Mouse (Mus musculus) layer of hippocampus, postnatal 25 days (tissue): Measurements from ENCODE around the gene Wbp11. TPM values are rescaled to one million over a fixed set of nuclear protein-coding genes. Genes with fewer than 3 reads are reported as not detected.

Experiments
- DNase-seq, 2 experiments: peaks; one replicate each; pipeline ENCODE4 v3.0.0; 2022; ENCODE audit warnings: mixed read lengths in 2 of 2, low spot score in 1 of 2; ENCODE audit errors: extremely low spot score in 1 of 2
- total RNA-seq, 2 experiments: library from RNA; stranded (reverse); gene quantifications; 2 replicates each; pipeline ENCODE4 v1.2.3; 2021

Gene Wbp11
- total RNA-seq, 2 experiments from 2014 or later, result 138 to 141 TPM

DNA sequence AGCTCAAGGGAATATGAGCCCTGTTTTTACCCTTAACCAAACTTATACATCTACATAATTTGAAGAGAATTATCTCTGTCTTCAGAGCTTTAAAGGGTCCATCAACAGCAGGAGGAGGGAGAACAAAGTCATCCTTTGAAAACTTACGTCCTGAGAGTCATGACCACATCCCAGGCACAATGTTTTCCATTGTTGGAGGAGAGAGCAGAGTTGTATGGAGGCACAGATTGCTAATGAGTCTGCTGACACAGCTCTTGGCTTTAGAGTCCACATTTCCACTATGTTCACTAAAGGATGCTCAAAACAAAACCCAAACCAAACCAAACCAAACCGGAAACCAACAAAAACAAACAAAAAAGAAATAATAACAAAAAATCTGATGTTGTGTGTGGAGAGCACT is 16.9 kb upstream of the Wbp11 start:
- DNase-seq, result no peak

DNA sequence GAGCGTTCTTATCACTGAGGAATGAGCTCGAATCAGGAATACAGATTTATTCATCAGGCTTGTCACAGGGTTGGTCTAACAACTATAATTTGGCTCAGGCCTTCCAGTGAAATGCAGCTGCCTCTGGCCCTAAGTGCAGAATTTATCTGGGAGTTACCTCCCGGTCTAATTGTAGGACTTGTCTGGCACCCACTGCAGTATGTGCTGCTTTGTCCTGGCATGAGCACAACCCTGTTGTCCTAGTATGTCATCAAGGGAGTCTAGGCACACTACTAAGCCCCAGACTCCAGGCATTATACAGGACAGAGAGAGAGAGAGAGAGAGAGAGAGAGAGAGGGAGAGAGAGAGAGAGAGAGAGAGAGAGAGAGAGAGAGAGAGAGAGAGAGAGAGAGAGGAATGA is 9.3 kb upstream of the Wbp11 start:
- no peak for DNase-seq

DNA sequence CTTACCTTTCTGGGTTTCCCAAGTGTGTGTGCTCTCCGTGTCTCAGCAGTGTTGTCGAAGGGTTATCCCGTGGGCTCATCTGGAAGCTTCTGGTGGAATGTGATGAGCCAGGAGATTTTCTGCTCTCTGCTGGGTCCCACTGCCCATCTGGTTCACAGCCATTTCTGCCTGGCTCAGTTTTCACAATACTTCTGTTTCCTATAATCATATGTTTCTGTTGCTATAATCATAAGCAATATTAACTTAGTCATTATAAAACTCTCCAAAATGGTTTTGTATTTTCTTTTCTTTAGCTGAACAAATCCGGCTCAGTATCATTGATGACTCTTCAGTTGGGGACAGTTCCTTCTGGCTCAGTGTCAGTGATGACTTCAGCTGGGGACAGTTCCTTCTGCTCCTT is 7.3 kb upstream of the Wbp11 start, which contains the start of gene Smco3:
Gene Smco3 (minus strand): TSS at position 101 of the 400 bp plus-strand sequence.
- no peak for DNase-seq

DNA sequence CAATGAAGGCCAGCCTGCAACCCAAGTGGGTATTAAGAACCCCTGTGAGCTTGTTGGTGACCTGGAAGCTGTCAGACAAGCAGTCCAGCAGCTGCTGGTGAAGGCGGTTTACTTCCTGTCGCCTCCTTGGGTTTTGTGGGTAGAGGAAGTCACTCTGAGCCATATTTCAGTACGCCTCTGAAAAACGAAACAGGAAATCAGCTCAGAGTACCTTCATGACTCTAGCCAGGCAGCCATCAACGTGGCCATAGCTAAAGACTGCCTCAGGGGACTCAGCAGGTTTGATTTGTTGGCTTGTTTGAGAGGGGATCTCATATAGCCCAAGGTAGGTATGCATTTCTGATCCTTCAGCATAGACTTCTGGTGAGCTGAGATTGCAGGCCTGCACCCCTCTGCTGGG is 3.7 kb upstream of the Wbp11 start:
- DNase-seq, result no peak

DNA sequence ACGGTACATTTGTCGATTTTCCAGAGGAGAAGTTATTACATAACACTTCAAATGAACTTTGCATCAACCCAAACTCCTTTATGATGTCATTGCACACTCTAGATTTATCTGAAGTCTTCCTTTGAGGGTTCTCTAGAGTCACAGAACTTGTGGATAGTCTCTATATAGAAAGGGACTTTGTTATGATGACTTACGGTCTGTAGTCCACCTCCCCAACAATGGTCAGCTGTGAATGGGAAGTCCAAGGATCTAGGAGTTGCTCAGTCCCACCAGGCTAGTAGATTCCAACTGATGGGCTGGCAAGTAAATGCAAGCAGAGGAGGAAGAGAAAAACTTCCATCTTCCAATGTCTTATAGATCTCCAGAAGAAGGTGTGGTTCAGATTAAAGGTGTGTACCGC is 648 bp upstream of the Wbp11 start:
- DNase-seq, result no peak

DNA sequence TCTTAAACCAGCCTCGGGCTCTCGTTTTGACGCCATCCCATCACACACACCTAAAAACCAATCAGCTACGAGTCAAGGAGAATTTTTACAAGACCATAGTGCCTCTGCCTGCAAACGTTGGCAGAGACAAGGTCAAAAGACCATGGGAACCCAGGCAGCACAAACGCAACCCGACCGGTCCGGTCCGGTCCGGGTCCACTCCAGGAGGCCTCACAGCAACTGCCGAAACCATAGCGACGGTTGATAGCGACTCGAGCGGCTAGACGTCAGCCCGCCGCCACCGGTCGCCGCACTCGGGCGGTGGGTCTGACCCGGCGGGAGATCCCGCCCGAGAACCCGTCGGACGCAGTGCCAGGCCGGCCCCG is 535 bp downstream of the Wbp11 start, which contains the start of gene BC049715:
Gene BC049715 (plus strand): TSS at position 111 of the 365 bp plus-strand sequence.
- DNase-seq, result no peak

DNA sequence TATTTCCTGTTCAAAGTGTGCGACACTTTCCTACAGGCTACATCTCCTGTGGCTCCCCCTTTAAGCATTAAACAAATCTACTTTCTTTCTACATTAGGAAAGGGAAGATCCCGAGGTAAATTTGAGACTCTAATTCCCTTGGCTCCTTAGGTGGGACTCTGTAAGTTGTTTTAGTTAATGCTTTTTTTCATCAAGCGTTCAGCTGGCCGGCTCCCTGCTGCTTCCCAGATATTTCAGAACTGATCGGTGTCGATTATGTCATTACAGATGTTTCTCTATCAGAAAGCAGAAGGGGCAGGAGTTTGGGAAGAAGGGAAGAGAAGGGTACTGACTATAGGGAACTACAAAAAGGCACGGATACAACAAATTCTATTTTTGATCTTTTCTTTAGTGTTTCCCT is 917 bp downstream of the Wbp11 start:
- no peak for DNase-seq

DNA sequence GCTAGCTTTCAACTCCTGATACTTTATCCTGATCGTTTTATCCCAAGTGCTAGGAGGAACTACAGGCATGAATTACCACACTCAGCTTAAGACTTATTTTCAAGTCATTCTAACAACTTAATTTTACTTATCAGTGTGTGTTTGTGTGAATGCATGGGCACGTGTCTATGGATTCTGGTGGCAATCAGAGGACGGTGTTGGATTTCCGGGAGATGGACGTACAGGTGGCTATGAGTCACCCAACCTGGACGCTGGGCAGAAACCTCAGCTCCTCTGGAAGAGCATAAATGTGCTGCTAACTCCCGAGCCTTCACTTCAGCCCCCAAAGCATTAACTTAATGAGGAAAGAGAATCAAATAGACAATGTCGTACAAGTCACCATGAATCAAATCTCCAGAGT is 3.0 kb downstream of the Wbp11 start:
- no peak for DNase-seq

DNA sequence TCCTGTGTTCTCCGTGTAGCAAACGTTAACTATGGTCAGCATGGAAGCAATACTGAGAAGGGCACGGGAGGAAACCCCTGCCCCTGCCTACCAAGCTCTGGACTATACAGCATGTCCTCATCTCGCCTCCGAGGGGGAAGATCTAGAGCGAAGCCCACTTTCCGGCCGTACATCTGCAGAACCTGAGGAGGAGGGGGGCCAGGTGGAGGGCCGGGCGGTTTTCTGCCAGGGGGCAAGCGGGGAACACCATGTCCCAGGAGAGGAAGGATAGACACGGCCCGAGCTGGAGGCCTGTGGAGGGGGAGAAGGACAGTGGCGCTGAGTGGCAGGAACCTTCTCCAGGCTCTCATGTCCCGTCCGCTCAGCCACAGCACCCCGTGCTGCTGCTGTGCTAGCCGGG is 6.9 kb downstream of the Wbp11 start:
- DNase-seq, result no peak

DNA sequence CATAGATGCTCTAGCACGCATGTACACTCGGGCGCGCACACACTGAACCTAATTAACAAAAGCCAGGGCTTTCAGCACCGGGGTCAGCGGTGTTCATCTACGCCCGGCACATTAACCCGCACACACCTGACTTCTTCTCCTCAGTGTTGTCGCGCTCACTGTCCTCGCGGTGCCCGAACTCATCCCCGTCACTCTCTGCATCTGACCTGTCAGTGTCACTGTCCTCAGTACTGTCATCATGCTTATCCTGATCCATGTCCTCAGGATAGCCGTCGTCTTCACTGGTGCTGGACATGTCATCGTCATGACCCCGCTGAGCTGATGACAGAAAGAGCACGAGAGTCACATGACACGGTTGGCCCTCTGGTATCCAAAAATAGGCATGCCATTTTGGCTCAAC is 7.7 kb downstream of the Wbp11 start:
- no peak for DNase-seq

DNA sequence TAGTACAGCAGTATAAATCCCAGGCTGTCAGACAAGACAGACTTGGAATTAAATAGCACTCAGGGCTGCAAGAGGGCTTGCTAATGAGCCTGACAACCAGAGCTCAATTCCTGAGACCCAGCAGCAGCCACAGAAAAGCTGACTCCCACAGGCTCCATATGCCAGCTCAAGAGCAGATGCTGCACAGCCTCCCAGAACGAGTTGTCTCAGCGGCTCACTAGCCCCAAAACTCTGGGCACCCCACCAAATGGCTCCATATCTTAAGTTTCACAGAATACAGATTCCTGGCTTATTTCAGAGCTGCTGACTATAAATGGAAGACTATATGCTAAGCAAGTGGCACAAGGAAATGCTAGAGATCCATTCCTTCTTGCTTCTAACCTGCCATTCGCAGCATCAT is 10.5 kb downstream of the Wbp11 start:
- DNase-seq, result peak; percentile 49 to 67

DNA sequence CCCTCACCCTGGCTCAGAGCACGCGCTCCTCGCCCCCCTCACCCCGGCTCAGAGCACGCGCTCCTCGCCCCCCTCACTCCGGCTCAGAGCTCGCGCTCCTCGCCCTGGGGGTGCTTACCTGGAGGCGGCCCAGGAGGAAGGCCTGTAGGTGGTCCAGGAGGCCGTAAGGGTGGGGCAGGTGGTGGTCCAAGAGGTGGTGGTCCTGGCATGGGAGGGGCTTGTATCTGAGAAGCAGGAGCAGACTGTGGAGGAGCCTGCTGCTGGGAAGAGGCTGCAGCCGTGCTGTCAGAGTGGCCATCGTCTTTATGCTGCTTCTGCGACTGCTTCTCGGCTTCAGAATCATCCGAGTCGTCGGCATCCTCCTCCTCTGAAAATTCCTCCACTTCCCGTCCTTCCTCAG is 11.2 kb downstream of the Wbp11 start:
- DNase-seq, result no peak

DNA sequence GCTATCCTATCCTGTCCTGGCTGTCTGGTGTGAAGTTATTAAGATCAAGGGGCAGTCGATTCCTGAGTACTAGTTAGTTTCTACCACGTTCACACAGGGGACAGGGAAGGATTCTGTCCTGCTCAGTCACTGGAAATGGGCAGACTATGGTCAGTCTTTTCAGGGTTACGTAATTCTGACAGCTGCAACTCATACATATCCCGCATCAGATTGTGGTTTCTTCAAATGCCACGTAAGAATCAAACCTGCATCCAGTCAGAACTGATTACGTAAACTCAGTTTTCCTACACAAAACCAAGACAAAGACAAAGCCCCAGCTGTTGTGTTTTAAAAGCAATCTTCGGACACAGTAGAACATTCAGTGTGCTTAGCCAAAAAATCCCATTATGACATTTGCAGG is 12.7 kb downstream of the Wbp11 start:
- DNase-seq, result no peak

DNA sequence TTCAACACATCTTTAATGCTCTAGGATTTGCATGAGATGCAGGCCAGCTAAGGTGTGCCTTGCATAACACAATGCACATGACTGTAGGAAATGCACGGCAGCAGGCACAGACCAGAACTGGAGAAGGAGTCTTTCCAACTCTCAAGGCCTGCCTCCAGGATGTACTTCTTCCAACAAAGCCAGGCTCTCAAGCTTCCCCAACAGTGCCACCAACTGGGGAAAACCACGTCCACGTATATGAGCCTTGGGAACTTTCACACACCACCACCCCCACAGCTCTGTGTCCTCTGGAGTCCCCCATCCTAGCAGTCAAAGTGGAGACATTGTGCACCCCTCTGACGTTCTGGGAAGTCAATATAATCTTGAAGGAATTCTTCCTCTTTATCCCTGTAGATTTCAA is 14.9 kb downstream of the Wbp11 start:
- DNase-seq, result no peak

DNA sequence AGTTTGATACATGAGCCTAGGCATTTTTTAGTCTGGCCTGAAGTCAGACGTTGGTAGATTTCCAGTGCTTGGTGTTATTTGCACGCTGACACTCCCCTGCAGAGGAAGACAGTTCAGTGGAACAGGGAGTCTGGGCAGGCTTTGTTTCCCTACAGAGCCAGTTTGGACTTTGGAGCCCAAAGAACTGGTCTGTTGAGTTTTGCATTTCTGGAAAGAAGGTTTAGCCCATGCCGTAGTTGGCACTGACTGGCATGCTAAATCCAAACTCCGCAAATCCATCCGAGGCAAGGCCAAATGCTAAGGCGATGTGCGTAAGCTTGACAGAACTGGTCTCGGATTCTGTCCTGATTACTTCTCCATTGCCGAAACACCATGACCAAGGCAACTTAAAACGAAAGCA is 16.8 kb downstream of the Wbp11 start:
- no peak for DNase-seq

DNA sequence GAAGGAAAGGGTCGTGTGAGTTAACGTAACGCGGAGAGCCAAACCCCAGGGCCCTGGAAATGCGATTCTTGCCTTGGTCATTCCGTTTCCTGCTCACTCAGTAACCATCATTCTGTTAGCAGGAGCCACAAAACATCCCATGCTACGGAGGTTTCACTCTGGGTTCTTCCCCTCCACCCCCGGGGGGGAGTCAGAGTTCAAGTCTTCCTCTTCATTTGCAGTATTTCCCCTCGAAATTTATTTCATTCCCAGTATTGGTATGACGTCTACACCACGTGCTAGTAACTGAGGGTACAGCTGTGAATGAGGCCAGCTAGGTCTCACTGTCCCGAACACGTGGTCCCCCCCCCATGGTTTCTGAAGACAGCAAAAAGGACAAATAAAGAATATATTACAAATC is 18.4 kb downstream of the Wbp11 start:
- DNase-seq, result no peak

DNA sequence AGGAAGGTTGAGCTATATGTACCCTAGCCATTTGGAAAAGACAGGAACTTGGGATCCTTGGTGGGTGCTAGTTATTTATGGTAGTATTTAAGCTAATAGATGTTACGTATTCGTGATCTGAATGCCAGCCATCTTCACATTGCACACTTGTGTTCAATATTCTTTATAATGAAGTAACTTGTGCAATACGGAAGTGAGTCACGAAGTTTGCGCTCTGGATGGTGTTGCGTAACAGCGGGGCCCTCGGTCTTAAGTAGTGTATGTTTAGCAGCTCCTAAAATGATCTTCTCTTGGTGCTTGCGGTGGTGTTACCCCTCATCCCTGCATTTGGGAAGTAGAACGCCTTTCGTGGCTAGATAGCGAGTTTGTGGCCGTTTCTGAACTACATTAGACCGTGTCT is 19.0 kb downstream of the Wbp11 start:
- no peak for DNase-seq

DNA sequence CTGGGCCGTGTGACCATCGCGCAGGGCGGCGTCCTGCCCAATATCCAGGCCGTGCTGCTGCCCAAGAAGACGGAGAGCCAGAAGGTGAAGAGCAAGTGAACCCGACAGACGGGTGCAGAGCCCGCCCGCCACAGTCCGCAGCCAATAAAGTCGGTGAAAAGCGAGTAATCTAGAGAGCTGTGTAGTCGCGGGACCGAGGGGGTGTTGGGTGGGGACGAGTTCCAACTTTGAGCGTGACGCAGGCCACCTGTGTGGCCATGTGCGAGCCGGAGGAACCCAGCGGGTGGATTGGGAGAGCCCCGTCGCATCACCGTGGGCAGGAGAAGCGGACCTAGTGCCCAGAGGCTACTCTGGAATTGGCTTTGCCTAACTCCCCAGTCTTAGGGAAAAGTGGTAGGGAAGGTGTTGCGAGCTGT is 19.4 kb downstream of the Wbp11 start:
- DNase-seq, result peak; percentile 24 to 32

DNA sequence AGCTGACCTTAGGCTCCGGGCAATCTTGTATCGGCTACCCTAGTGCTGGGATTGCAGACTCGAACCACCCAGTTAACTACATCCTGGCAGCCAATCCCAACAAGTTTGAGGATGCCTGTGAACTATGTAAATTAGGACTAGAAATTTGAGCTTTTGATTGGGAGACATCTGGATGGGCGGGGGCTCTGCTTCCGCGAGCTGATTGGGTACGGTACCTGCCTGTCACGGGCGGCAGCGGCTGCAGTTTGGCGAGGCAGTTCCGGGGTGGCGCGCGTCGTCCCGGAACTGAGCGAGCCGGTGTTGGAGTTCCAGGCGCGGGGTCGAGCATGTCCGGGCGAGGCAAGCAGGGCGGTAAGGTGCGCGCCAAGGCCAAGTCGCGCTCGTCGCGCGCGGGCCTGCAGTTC is 20.0 kb downstream of the Wbp11 start, which contains the start of gene H2afj:
Gene H2afj (plus strand): TSS at position 231 of the 404 bp plus-strand sequence.
- peak; percentile 96 to 98 for DNase-seq

DNA sequence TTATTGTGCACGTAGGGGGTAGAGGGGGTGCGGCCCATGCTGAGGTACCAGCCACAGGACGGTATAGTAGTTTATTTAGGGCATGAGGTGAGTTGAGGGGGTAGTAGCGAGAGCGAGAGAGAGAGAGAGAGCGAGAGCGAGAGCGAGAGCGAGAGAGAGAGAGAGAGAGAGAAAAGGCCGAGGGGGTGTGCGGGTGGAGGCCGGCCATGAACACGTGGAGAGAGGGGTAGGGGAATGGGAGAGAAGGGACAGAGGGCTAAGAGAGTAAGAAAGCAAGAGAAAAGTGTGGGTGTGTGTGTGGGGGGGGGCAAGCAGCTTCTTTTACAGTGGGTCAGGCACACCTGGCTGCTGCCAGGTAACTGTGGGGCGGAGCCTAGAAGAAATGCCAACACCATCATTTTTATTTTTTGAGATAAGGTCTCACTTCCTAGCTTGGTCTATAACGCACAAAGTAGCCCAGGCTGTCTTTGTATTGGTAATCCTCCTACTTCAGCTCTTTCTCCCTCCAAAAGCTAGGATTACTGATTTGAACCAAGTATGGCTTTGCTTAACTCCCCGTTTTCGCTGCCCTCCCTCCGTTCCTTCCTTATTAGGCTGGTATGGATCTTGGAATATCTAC is 20.5 kb downstream of the Wbp11 start:
- no peak for DNase-seq

DNA sequence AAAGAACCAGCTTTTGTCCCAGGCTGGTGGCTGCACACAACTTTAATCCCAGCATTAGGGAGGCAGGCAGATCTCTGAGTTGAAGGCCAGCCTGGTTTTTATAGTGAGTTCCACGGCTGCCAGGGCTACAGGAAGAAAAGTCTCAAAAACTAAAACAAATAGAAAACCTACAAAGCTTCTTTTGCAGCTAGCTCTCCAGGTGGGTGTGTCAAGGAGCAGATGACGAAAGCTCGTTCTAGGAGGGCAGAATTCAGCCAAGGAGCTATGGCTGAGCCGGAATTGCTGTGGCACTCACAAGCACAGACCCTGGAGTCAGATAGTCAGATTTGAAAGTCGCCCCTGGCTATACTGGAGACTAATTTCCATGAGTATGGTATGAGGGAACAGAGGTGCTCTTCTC is 21.2 kb downstream of the Wbp11 start:
- no peak for DNase-seq

DNA sequence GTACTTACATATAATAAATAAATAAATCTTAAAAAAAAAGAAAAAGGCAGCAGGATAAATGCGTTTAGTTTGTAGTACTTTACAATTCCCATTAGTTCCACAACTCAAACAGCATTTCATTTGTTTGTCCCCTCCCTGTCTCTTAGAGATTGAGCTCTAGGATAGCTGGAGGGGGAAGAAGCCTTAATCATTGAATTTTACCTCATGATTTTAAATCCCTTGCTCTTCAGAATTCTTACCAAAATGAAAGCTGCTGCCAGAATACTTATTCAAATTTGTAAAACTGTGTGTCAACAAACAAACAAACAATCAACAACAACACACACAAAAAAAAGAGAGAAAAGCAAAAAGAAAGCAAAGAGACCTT is 22.6 kb downstream of the Wbp11 start:
- DNase-seq, result no peak
